Mouse (Mus musculus) megakaryocyte-erythroid progenitor cell, adult 5-6 weeks (primary cell): Measurements from ENCODE around the gene Syncrip. TPM values are rescaled to one million over a fixed set of nuclear protein-coding genes. Genes with fewer than 3 reads are reported as not detected.

Experiments used
- ATAC-seq: replicated peaks from 2 replicates; pipeline ENCODE4 v1.8.0; 2016; ENCODE audit warnings: mild to moderate bottlenecking, inconsistent platforms; ENCODE audit not compliant: severe bottlenecking, poor library complexity, low FRiP score, low TSS enrichment
- total RNA-seq, 2 experiments: library from RNA; stranded (forward) in 1 of 2; stranded (reverse) in 1 of 2; fragments of 200-1000, 215-1000 nt in 1 of 2; fragments of >200 nt in 1 of 2; fragmentation: Nextera tagmentation in 1 of 2; gene quantifications; 2 replicates each; pipeline ENCODE4 v1.2.3; 2014 to 2017

The Syncrip gene
- total RNA-seq (2014; fragmentation: Nextera tagmentation): 201 and 242 TPM in 2 replicates
- 352 and 418 TPM in 2 replicates for total RNA-seq (2017)

- peak; percentile 83 for ATAC-seq
Measured at GRCm38 (mm10) chr9:88482230-88482828, at the start of gene Syncrip. TSS of gene Syncrip (minus strand) at chr9:88482574.

GRCm38 (mm10) chr9:88529979-88530580 is 47.7 kb upstream of the Syncrip start:
- ATAC-seq: no peak

- no peak for ATAC-seq
Measured at GRCm38 (mm10) chr9:88529571-88529970, 47.2 kb upstream of the Syncrip start.

- ATAC-seq: no peak
Measured at GRCm38 (mm10) chr9:88528736-88529135, 46.4 kb upstream of the Syncrip start.

- no peak for ATAC-seq
Measured at GRCm38 (mm10) chr9:88527956-88528355, 45.6 kb upstream of the Syncrip start.

GRCm38 (mm10) chr9:88525341-88525740 is 43.0 kb upstream of the Syncrip start:
- no peak for ATAC-seq

- no peak for ATAC-seq
Measured at GRCm38 (mm10) chr9:88524796-88525195, 42.4 kb upstream of the Syncrip start.

- ATAC-seq: no peak
Measured at GRCm38 (mm10) chr9:88524367-88524766, 42.0 kb upstream of the Syncrip start.

- no peak; the same call in 1 of the 2 replicates for ATAC-seq
Measured at GRCm38 (mm10) chr9:88523335-88523668, 40.9 kb upstream of the Syncrip start.

- ATAC-seq: peak; percentile 84
Measured at GRCm38 (mm10) chr9:88522569-88523334, 40.4 kb upstream of the Syncrip start.

GRCm38 (mm10) chr9:88521961-88522568 is 39.7 kb upstream of the Syncrip start:
- ATAC-seq: no peak

- no peak for ATAC-seq
Measured at GRCm38 (mm10) chr9:88520849-88521483, 38.6 kb upstream of the Syncrip start.

GRCm38 (mm10) chr9:88520122-88520848 is 37.9 kb upstream of the Syncrip start:
- ATAC-seq: peak; percentile 6

GRCm38 (mm10) chr9:88519390-88520121 is 37.2 kb upstream of the Syncrip start:
- 0 out of 2 replicates have a peak, but pooled peaks have one; percentile 12 for ATAC-seq

GRCm38 (mm10) chr9:88516361-88516995 is 34.1 kb upstream of the Syncrip start:
- ATAC-seq: no peak

GRCm38 (mm10) chr9:88515546-88515945 is 33.2 kb upstream of the Syncrip start:
- ATAC-seq: no peak

GRCm38 (mm10) chr9:88501846-88502245 is 19.5 kb upstream of the Syncrip start:
- ATAC-seq: no peak

GRCm38 (mm10) chr9:88500112-88500511 is 17.7 kb upstream of the Syncrip start:
- no peak for ATAC-seq
